Mouse (Mus musculus): ENCODE data around the gene C1qtnf1. TPM values are rescaled to one million over a fixed set of nuclear protein-coding genes. Genes with fewer than 3 reads are reported as not detected.

C1qtnf1 gene
- polyA plus RNA-seq, 1 experiment from 2014 or later, result 15.9 TPM

GRCm38 (mm10) chr11:118408051-118408740, 19.8 kb upstream of the C1qtnf1 start:
- Histone ChIP-seq H3K4me1 (ENCODE audit: control insufficient read depth, insufficient read depth, low read length) (no peaks in the 10 kb centered on the region), H3K4me2 (ENCODE audit: low read depth, low read length) (no peak overlapping the region), H3K36me3 (ENCODE audit: control insufficient read depth, insufficient read depth, low read length) (peaks cover 57% of the 10 kb centered on the region), H3K27me3 (replicated peaks; ENCODE audit: control insufficient read depth, insufficient read depth, low read length) (no peaks in the 10 kb centered on the region), H3K27ac (replicated peaks; ENCODE audit: low read depth, low read length) (no peak overlapping the region), H3K4me3 (ENCODE audit: low read depth, low read length) (no peak overlapping the region), H3K9me3 (ENCODE audit: control insufficient read depth, low read length) (no peaks in the 10 kb centered on the region), H3K9ac (ENCODE audit: low read depth, low read length) (no peak overlapping the region)
- WGBS, result 82% methylated on average over 17 of the region's 18 CpGs
- ATAC-seq (ENCODE audit: low read depth) (no peak), DNase-seq (ENCODE audit: low spot score) (no peak)

DNA sequence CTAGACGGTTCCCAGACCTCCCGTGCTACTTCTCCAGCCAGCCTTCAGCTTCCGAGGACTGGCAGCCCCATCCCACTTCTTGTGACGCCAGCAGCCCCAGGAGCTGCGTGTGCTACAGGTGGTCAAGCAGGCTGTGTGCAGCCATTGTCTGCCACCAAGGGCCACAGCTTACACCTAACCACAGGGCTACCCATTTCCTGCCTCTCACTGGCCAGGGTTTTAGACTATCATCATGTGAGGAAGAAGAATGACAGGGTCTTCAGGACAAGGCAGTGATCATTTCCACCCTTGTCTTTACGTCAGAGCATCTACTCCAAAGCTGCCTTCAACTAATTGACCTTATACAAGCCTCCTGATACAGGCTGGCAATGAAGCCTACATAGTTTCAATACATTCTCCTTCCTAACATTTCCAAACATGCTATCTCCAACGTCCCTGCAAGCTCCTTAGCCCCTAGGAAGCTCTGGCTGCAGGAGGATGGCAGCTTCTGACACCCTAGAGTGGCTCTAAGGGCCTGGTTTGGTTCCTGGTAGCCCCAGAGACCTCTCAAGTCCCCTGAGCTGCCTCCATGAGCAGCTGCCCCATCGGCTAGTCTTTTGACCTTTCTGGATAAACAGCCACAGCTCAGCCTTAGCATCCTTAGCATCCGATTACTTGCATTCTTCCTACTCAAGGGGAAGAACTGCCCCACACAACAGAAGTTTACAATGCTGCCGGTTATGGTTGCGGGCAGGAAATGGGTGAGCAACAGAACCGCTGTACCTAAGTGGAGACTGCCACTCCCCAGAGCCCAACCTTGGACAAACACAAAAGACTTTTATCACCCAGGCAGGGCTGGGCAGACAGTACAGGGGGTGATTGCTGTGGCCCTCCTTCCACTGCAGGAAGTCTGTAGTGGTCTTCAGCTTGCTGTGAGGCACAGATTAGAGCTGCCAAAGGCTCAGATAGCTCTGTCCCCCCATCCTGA, 18.6 kb upstream of the C1qtnf1 start:
- Histone ChIP-seq H3K36me3 (ENCODE audit: control insufficient read depth, insufficient read depth, low read length) (peaks cover 65% of the 10 kb centered on the region), H3K27me3 (replicated peaks; ENCODE audit: control insufficient read depth, insufficient read depth, low read length) (no peaks in the 10 kb centered on the region), H3K4me1 (ENCODE audit: control insufficient read depth, insufficient read depth, low read length) (no peaks in the 10 kb centered on the region), H3K4me3 (ENCODE audit: low read depth, low read length) (no peak overlapping the region), H3K9ac (ENCODE audit: low read depth, low read length) (no peak overlapping the region), H3K27ac (replicated peaks; ENCODE audit: low read depth, low read length) (no peak overlapping the region), H3K4me2 (ENCODE audit: low read depth, low read length) (no peak overlapping the region), H3K9me3 (ENCODE audit: control insufficient read depth, low read length) (no peaks in the 10 kb centered on the region)
- 84% methylated on average over 12 of the region's 12 CpGs for WGBS
- DNase-seq (ENCODE audit: low spot score), result no peak
- ATAC-seq (ENCODE audit: low read depth), result no peak

GRCm38 (mm10) chr11:118410073-118410444, 17.9 kb upstream of the C1qtnf1 start:
- Histone ChIP-seq H3K9ac (ENCODE audit: low read depth, low read length) (no peak overlapping the region), H3K4me1 (ENCODE audit: control insufficient read depth, insufficient read depth, low read length) (no peaks in the 10 kb centered on the region), H3K4me3 (ENCODE audit: low read depth, low read length) (no peak overlapping the region), H3K4me2 (ENCODE audit: low read depth, low read length) (no peak overlapping the region), H3K27ac (replicated peaks; ENCODE audit: low read depth, low read length) (no peak overlapping the region), H3K27me3 (replicated peaks; ENCODE audit: control insufficient read depth, insufficient read depth, low read length) (no peaks in the 10 kb centered on the region), H3K9me3 (ENCODE audit: control insufficient read depth, low read length) (no peaks in the 10 kb centered on the region), H3K36me3 (ENCODE audit: control insufficient read depth, insufficient read depth, low read length) (peaks cover 70% of the 10 kb centered on the region)
- 71% methylated on average over 1 of the region's 1 CpGs for WGBS
- DNase-seq (ENCODE audit: low spot score), result no peak
- ATAC-seq (ENCODE audit: low read depth), result no peak

DNA sequence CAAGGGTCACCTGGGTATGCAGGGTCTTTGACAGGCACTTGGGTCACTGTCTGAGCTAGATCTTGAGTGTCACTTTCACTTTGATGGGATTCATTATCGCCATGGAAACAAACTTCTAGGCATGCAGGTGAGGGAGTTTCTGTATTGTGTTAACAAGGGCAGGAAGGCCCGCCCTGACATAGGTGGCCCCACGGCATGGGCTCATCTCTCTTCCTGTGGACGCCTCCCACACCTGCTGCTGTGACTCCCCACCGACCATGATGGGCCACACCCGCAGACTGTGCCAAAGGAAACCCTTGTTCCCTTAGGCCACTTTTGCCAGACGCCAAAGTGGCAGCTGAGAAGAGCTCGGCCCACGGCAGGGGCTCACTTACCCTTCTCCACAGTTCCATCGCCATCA, 17.5 kb upstream of the C1qtnf1 start:
- Histone ChIP-seq H3K9me3 (ENCODE audit: control insufficient read depth, low read length) (no peaks in the 10 kb centered on the region), H3K4me2 (ENCODE audit: low read depth, low read length) (no peak overlapping the region), H3K27ac (replicated peaks; ENCODE audit: low read depth, low read length) (no peak overlapping the region), H3K4me3 (ENCODE audit: low read depth, low read length) (no peak overlapping the region), H3K27me3 (replicated peaks; ENCODE audit: control insufficient read depth, insufficient read depth, low read length) (no peaks in the 10 kb centered on the region), H3K4me1 (ENCODE audit: control insufficient read depth, insufficient read depth, low read length) (no peaks in the 10 kb centered on the region), H3K9ac (ENCODE audit: low read depth, low read length) (no peak overlapping the region), H3K36me3 (ENCODE audit: control insufficient read depth, insufficient read depth, low read length) (peaks cover 71% of the 10 kb centered on the region)
- no peak for ATAC-seq (ENCODE audit: low read depth)
- WGBS, result 91% methylated on average over 10 of the region's 10 CpGs
- DNase-seq (ENCODE audit: low spot score), result no peak

- H3K9me3 ChIP-seq (ENCODE audit: control insufficient read depth, low read length), result no peaks in the 10 kb centered on the region
- ATAC-seq (ENCODE audit: low read depth) (no peak), DNase-seq (ENCODE audit: low spot score) (no peak)
- WGBS, result 92% methylated on average over 8 of the region's 8 CpGs
- H3K27me3 ChIP-seq (replicated peaks; ENCODE audit: control insufficient read depth, insufficient read depth, low read length), result no peaks in the 10 kb centered on the region
- H3K36me3 ChIP-seq (ENCODE audit: control insufficient read depth, insufficient read depth, low read length), result peaks cover 64% of the 10 kb centered on the region
- no peak overlapping the region for H3K9ac ChIP-seq (ENCODE audit: low read depth, low read length)
- H3K4me2 ChIP-seq (ENCODE audit: low read depth, low read length), result no peak overlapping the region
- no peak overlapping the region for H3K4me3 ChIP-seq (ENCODE audit: low read depth, low read length)
- no peaks in the 10 kb centered on the region for H3K4me1 ChIP-seq (ENCODE audit: control insufficient read depth, insufficient read depth, low read length)
- H3K27ac ChIP-seq (replicated peaks; ENCODE audit: low read depth, low read length), result no peak overlapping the region
Measured at GRCm38 (mm10) chr11:118411271-118411670, 16.7 kb upstream of the C1qtnf1 start.

- no peaks in the 10 kb centered on the region for H3K4me1 ChIP-seq (ENCODE audit: control insufficient read depth, insufficient read depth, low read length)
- H3K9me3 ChIP-seq (ENCODE audit: control insufficient read depth, low read length), result no peaks in the 10 kb centered on the region
- WGBS, result 87% methylated on average over 2 of the region's 2 CpGs
- ATAC-seq (ENCODE audit: low read depth) (no peak), DNase-seq (ENCODE audit: low spot score) (no peak)
- no peaks in the 10 kb centered on the region for H3K27me3 ChIP-seq (replicated peaks; ENCODE audit: control insufficient read depth, insufficient read depth, low read length)
- H3K27ac ChIP-seq (replicated peaks; ENCODE audit: low read depth, low read length), result no peak overlapping the region
- no peak overlapping the region for H3K4me2 ChIP-seq (ENCODE audit: low read depth, low read length)
- no peak overlapping the region for H3K9ac ChIP-seq (ENCODE audit: low read depth, low read length)
- H3K4me3 ChIP-seq (ENCODE audit: low read depth, low read length), result no peak overlapping the region
- peaks cover 56% of the 10 kb centered on the region for H3K36me3 ChIP-seq (ENCODE audit: control insufficient read depth, insufficient read depth, low read length)
Measured at GRCm38 (mm10) chr11:118412601-118413000, 15.4 kb upstream of the C1qtnf1 start.

GRCm38 (mm10) chr11:118413055-118413454, 14.9 kb upstream of the C1qtnf1 start:
- WGBS, result 78% methylated on average over 4 of the region's 4 CpGs
- H3K36me3 ChIP-seq (ENCODE audit: control insufficient read depth, insufficient read depth, low read length), result peaks cover 51% of the 10 kb centered on the region

GRCm38 (mm10) chr11:118414270-118414669, 13.7 kb upstream of the C1qtnf1 start:
- DNase-seq (ENCODE audit: low spot score) (no peak), ATAC-seq (ENCODE audit: low read depth) (no peak)
- Histone ChIP-seq H3K4me2 (ENCODE audit: low read depth, low read length) (no peak overlapping the region), H3K4me3 (ENCODE audit: low read depth, low read length) (no peak overlapping the region), H3K27ac (replicated peaks; ENCODE audit: low read depth, low read length) (no peak overlapping the region), H3K9ac (ENCODE audit: low read depth, low read length) (no peak overlapping the region), H3K9me3 (ENCODE audit: control insufficient read depth, low read length) (no peaks in the 10 kb centered on the region), H3K4me1 (ENCODE audit: control insufficient read depth, insufficient read depth, low read length) (0 out of 2 replicates have a peak, but pooled peaks cover 5% of the 10 kb centered on the region), H3K36me3 (ENCODE audit: control insufficient read depth, insufficient read depth, low read length) (peaks cover 42% of the 10 kb centered on the region), H3K27me3 (replicated peaks; ENCODE audit: control insufficient read depth, insufficient read depth, low read length) (no peaks in the 10 kb centered on the region)
- WGBS, result 90% methylated on average over 5 of the region's 5 CpGs

More at GRCm38 (mm10) chr11:118413055-118413454, 14.9 kb upstream of the C1qtnf1 start:
- ATAC-seq (ENCODE audit: low read depth), result no peak
- Histone ChIP-seq H3K27me3 (replicated peaks; ENCODE audit: control insufficient read depth, insufficient read depth, low read length) (no peaks in the 10 kb centered on the region), H3K27ac (replicated peaks; ENCODE audit: low read depth, low read length) (no peak overlapping the region), H3K9me3 (ENCODE audit: control insufficient read depth, low read length) (no peaks in the 10 kb centered on the region), H3K9ac (ENCODE audit: low read depth, low read length) (no peak overlapping the region), H3K4me1 (ENCODE audit: control insufficient read depth, insufficient read depth, low read length) (0 out of 2 replicates have a peak, but pooled peaks cover 4% of the 10 kb centered on the region), H3K4me2 (ENCODE audit: low read depth, low read length) (no peak overlapping the region), H3K4me3 (ENCODE audit: low read depth, low read length) (no peak overlapping the region)
- DNase-seq (ENCODE audit: low spot score), result no peak

Measured in embryonic facial prominence, embryonic 14.5 days (tissue).